Mouse (Mus musculus) regulatory T cell (primary cell): ENCODE data around the gene Bscl2.

Source experiments
- in situ Hi-C: fragments of 300-600 bp; cut with MboI, MseI; formaldehyde crosslinking; loops from one replicate; pipeline ENCODE4 v1.15.1; 2025; ENCODE audit warnings: high pct_unique_total_duplicates

Gene Bscl2

GRCm38 (mm10) chr19:8837251-8837791 lies at the start of gene Bscl2:
TSS of gene Bscl2 (plus strand) at chr19:8837467.
- in situ Hi-C loops: loop anchor here (5.0 to 25.0 kb wide), 3 partner anchors 60 to 250 kb away; partner anchors contain the start of genes Ganab and Slc22a8

- in situ Hi-C loops: loop anchor here (25.0 kb wide), 1 partner anchor 1751 kb away; the partner anchor contains the start of gene Stip1
Observed at GRCm38 (mm10) chr19:8788521-8788920, 48.7 kb upstream of the Bscl2 start.

- in situ Hi-C loops: loop anchor here (25.0 kb wide), 1 partner anchor 1752 kb away; the partner anchor contains the start of gene Stip1
Observed at GRCm38 (mm10) chr19:8789171-8789570, 48.1 kb upstream of the Bscl2 start.

- in situ Hi-C loops: loop anchor here (5.0 to 25.0 kb wide), 2 partner anchors 1288 to 1753 kb away; partner anchors contain the start of gene Stip1
Observed at GRCm38 (mm10) chr19:8790171-8790570, 47.1 kb upstream of the Bscl2 start.

GRCm38 (mm10) chr19:8798264-8798946 lies 38.9 kb upstream of the Bscl2 start, which contains the start of gene Polr2g:
TSS of gene Polr2g (minus strand) at chr19:8798577.
- in situ Hi-C loops: loop anchor here (25.0 kb wide), 1 partner anchor 1761 kb away; the partner anchor contains the start of gene Stip1

- in situ Hi-C loops: loop anchor here (25.0 kb wide), 1 partner anchor 1762 kb away; the partner anchor contains the start of gene Stip1
Observed at GRCm38 (mm10) chr19:8798947-8799315, 38.3 kb upstream of the Bscl2 start.

GRCm38 (mm10) chr19:8802130-8802821 lies 35.0 kb upstream of the Bscl2 start, which contains the start of gene Zbtb3:
TSS of gene Zbtb3 (plus strand) at chr19:8802555.
- in situ Hi-C loops: no loop called here

- in situ Hi-C loops: no loop called here
Observed at GRCm38 (mm10) chr19:8803204-8803780, 34.0 kb upstream of the Bscl2 start.

- in situ Hi-C loops: no loop called here
Observed at GRCm38 (mm10) chr19:8803879-8804660, 33.2 kb upstream of the Bscl2 start.

GRCm38 (mm10) chr19:8806810-8807209 lies 30.5 kb upstream of the Bscl2 start:
- in situ Hi-C loops: no loop called here

GRCm38 (mm10) chr19:8815812-8816211 lies 21.5 kb upstream of the Bscl2 start:
- in situ Hi-C loops: loop anchor here (5.0 kb wide), 1 partner anchor 44 kb away; the partner anchor contains the start of genes Tmem179b and Tmem223

GRCm38 (mm10) chr19:8817001-8817400 lies 20.3 kb upstream of the Bscl2 start:
- in situ Hi-C loops: loop anchor here (5.0 kb wide), 1 partner anchor 45 kb away; the partner anchor contains the start of genes Tmem179b and Tmem223

- in situ Hi-C loops: loop anchor here (5.0 kb wide), 1 partner anchor 46 kb away; the partner anchor contains the start of genes Tmem179b and Tmem223
Observed at GRCm38 (mm10) chr19:8818301-8818798, 18.9 kb upstream of the Bscl2 start.

GRCm38 (mm10) chr19:8818801-8819595 lies 18.3 kb upstream of the Bscl2 start, which contains the start of gene Ttc9c:
TSS of gene Ttc9c (minus strand) at chr19:8819333.
- in situ Hi-C loops: loop anchor here (5.0 kb wide), 1 partner anchor 47 kb away; the partner anchor contains the start of genes Tmem179b and Tmem223

GRCm38 (mm10) chr19:8819596-8820423 lies 17.5 kb upstream of the Bscl2 start, which contains the start of gene Hnrnpul2:
TSS of gene Hnrnpul2 (plus strand) at chr19:8820010.
- in situ Hi-C loops: loop anchor here (5.0 kb wide), 1 partner anchor 48 kb away; the partner anchor contains the start of genes Tmem179b and Tmem223

GRCm38 (mm10) chr19:8820424-8820956 lies 16.8 kb upstream of the Bscl2 start:
- in situ Hi-C loops: no loop called here

- in situ Hi-C loops: no loop called here
Observed at GRCm38 (mm10) chr19:8821146-8821545, 16.1 kb upstream of the Bscl2 start.

- in situ Hi-C loops: no loop called here
Observed at GRCm38 (mm10) chr19:8822696-8823095, 14.6 kb upstream of the Bscl2 start.
